Mouse (Mus musculus) common myeloid progenitor, adult 5-6 weeks (primary cell): ENCODE results near the gene Bag2. TPM values are rescaled to one million over a fixed set of nuclear protein-coding genes. Genes with fewer than 3 reads are reported as not detected.

Source experiments
- ATAC-seq: replicated peaks from 2 replicates; pipeline ENCODE4 v1.8.0; 2016; ENCODE audit warnings: low read depth, mild to moderate bottlenecking, moderate TSS enrichment, inconsistent platforms; ENCODE audit not compliant: poor library complexity, severe bottlenecking
- total RNA-seq: library from RNA; stranded (forward); fragments of 200-1000, 187-1606 nt; gene quantifications from 2 replicates; pipeline ENCODE4 v1.2.3, GENCODE M21; 2017

Gene Bag2
- total RNA-seq: 35.4 and 43.8 TPM in 2 replicates

DNA sequence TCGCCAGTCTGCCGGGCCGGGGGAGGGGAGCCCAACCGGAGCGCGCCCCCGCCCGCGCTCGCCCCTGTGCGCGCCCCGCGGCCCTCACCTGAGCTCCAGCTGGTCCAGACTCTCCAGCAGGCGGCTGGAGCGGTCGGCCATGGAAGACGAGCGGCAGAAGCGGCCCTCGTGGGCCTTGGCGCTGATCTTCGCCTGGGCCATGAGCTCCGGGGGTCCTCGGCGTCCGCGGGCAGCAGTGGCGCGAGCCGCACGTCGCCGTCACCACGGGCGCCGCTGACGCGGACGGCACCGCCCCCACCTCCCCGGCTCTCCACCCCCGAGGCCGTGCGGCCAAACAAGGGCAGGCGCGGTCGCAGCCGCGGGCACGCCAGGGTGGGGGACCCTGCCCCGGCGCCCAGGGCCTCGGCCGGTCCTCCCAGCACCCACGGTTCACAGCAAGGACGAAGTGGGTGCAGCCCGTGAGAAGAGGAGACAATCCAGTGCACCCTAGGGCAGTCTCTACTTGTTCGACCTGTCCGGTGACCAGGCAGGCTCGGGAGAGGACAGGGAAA, at the start of gene Bag2:
Bag2 (minus strand) TSS at position 305 of the 551 bp plus-strand sequence.
- ATAC-seq: peak; percentile 66

DNA sequence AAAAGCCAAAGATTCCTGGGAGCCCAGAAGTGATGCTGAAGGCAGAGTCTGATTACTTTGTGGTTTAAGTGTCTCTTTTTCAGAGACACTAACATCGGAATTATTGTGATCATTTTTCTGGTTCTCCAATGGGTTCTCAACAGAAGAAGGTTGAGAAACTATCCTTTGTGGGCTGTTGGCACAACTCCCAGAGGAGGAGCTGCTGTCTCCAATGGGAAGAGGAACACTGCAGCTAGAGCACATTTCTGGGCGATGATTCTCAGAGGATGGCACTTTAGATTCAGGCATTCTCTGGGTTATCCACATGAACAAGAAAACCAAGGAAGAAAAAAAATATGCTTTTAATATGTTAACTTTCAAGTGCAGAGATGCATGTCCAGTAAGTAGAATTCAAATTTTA, 45.7 kb upstream of the Bag2 start:
- no peak for ATAC-seq

DNA sequence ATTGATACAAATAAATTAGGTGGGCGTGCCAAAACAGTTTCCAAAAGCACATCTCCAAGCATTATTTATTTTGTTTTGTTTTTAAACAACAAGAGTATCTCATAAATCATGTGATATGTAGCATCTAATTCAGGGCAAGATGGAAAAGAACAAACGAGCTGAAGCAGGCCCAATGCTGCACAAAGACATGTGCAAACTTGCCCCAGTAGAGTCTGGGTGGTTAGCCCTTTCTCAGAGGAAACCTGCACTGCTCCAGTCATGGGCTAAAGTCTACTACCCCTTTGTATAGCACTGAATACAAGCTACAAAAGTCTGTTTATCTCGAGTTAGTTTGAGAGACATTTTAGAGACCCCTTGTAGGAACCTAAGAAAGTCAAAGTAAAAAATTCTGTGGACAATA, 42.0 kb upstream of the Bag2 start:
- ATAC-seq: no peak

DNA sequence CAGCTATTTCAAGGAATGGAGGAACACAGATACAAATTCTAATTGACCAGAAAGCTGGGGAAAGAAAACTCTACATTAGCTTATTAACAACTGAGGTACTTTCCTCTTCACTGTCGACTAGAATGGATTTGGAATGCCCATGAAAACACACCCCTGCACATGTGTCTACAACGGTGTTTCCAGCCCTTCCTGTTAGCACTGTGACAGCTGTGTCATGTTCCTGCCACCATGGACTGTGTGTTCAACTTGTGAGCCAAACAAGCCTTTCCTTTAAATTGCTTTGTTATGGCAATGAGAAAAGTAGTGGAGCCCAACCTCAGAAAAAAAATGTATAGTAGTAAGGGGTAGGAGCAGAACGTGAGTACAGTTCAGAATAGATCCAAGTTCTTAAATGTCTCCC, 30.9 kb upstream of the Bag2 start:
- ATAC-seq: no peak

DNA sequence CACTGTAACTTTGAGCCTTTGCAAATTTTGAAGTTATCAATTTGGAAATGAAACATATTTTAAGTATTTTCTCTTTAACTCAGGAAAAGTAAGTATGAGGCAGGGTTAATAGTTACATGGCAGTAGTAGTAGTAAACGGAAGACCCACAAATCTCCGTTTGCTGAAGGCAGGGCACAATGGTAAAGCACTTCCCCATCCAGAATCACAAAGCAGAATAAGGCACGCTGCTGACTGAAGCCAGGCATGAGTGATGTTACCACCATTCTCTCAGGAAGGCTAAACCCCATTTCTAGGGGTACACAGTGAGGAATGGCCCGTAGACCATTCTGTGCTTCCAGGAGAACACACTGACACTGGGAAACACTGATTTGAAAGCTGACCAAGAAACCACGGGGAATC, 30.5 kb upstream of the Bag2 start:
- peak; percentile 64 for ATAC-seq

DNA sequence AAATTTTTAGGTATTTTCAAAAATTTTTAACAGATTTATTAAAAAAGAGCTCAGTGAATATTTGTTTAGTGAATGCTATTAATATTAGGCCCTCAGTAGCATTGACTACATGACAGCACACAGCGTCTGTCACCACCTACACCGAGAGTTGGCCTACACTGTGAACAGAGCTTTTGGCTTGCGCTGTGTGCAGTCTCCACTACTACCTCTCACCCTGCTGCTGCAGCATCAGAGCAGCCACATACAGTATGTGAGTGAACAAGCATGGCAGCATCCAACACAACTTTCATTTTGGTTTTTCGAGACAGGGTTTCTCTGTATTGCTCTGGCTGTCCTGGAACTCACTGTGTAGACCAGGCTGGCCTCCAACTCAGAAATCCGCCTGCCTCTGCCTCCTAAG, 27.0 kb upstream of the Bag2 start:
- no peak for ATAC-seq

DNA sequence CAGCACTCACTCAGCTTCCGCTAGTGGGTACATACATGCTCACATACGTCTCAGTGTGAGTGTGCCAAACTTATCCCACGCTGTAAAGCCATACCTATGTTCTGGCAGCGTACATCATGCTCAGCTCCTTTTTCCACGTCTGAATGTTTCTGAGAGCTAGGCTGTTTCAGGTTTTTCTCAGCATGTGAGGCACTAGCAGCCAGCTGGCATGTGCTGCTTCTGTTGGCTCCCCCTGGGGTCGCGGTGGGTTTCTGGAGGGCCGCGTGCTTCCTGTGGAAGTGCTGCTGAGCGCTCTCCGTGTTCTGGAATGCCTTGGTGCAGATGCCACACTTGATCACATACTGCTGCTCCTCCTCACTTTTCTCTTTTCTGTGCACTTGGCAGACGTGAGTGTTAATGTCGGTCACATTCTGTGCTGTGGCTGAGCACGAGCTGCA, 18.6 kb upstream of the Bag2 start:
- ATAC-seq: no peak

DNA sequence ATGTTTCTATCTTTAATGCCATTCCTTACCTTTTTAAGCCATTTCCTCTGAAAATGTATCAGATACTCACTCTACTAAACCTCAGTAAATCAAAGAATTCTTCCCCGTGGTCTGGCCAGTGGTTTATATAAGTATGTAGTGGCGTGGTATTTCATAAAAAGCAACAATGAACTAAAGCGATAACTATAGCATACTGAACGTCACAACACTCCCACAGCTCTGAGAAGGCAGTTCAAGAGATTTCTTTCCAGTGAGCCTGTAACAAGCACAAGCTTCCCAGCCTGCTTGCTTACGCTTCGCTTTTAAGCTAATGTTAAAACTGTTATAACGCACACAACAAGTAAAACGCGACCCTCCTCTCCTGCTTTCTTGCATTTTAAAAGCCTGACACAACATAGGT, 14.5 kb upstream of the Bag2 start:
- no peak for ATAC-seq

DNA sequence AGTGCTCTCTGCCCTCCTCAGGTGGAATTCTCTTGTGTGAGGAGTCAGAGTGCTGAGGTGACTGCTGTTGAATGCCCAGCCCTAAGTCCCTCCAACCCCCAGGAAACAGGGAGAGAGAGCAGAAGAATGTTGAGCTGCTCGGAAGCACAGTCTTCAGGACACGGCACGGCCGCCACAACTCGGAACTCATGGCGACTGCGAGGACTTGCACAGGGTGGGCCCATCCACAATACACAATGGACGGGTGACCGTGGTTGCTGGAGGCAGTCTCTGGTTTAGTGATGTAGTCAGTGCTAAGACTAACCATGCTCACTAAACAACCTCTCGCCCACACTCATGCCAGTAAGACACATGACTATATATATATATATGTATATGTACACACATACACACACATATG, 14.0 kb upstream of the Bag2 start:
- no peak for ATAC-seq

DNA sequence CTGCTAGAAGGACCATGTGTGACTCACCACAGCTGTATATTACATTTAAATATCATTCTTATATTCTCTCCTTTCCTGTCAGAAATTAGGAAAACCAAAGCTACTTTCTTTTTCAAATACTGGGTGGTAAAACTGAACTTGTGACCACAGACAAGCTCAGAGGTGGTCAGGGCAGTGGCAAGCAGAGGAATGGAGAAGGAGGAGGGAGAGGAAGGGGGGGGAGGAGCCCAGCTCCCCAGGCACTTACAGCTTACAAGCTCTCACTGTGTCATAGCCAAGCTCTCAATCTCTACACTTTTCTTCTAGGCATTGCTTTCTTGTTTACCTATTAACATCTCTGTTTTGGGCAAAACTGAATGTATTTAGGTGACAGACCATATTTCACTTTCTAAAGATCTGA, 11.2 kb upstream of the Bag2 start:
- ATAC-seq: peak; percentile 90

DNA sequence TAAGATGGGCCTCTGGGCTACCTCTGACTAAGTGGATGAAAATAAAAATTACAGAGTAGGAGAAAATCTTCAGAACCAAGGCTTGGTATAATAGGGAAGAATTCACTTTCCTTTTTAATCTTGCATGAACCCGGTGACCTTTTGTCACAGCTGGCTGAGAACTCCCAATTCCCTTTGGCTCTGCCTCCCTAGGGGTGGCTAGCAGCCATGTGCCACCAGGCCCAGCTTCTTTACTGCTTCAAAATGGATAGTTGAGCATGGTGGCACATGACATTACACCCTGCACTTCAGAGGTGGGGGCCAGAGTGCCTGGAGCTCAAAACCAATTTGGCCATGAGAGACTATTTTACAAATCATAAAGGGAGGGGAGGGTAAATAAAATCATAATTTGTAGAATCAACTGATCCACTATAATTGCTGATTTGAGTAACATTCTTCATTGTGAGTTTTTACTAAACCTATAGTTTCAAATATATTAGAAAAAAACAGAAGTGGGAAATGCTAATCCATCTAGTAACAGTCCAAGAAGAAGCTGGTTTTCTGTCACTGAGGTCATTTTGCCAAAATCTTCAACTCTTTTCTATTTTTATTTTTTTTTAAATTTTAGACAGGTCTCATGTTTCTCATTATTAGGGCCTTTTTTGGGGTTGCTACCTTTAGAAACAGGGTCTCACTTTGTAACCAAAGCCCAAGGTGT, 10.6 kb upstream of the Bag2 start:
- no peak for ATAC-seq

DNA sequence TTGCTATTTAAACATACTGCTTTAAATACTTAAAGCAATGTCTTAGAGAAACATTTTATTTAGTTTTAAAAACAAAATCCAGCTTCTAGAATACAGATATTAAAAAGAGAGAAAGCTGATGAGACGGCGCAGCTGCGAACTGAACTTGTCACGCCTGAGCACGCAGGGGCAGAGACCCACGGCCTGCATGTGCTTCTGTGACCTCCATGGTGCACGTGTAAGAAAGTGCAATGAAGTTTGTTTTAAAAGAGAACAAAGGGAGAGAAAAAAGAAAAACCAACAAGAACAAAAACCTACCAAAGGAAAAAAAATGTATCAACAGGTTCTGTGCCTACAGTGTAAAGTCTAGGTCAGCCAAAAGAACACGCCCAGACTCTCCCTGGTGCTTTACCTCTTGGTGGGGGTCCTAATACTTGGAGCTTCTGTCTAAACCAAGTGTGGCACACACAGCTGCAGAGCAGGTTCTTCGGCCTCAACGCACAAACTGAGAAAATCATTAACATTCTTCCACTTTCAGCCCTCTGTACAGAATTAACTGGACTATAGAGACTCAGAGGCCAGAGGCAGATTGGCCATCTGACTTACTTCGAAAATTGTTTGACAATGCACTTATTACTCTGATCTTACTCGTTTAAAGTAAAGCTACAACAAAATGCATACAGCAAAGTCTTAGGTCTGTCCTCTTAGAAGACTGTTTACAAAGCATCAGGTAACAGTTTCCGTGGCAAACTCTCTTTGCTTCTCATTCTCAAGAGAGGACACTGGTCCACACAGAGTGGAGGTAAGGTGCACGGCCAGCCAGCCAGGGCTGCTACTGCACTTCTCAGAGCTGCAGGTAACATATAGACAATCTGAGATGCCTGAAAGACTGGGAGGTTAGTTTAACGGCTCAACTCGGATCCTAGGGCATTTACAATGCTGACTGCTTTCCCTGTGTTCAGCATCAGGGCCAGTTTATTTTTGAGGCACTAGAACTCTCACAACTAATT, 9.2 kb upstream of the Bag2 start:
- no peak for ATAC-seq

DNA sequence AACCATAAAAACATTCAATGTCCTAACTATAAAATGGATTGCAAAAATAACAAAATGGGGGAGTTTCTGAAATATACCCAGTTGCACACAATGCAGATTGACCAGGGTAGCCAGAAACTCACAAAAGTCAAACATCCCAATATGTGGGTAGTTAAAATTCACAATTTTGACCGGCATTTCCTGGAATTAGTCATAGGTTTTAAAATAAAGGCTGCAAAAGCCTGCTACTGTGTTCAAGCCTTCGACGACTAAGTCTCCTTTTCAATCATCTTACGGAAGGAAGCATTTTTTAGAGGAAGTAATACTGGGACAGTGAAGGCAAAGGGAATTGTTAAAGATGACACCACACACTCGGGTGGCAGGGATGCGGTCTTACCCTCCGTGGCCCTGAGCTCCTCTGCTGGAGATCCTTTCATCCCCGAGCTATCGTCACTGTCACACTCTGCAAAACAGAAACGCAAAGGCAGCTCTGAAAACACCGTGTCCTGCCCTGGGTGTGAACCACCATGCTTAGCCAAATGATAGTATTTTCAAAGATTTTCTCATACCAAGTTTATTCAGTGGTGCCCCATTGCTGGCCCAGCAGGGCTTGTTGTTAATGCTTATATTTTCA, 8.0 kb upstream of the Bag2 start:
- no peak for ATAC-seq

DNA sequence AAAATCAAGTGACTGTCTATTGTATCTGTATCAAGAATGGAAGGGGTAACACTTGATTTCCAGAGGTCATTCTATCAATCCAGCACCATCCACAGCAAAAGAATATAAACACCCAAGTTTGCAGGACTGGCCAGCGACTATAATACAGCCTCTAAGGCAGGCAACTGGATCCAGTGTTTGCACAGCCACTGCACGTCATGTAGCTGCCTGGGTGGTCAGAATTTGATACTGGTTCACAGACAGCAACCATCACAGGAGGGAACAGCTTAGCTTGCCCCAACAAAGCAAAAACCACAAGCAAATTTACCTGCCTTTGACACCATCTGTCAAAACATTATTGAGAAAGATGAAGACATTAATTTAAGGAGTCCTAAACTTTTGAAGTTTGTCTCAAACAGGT, 6.2 kb upstream of the Bag2 start:
- no peak for ATAC-seq

DNA sequence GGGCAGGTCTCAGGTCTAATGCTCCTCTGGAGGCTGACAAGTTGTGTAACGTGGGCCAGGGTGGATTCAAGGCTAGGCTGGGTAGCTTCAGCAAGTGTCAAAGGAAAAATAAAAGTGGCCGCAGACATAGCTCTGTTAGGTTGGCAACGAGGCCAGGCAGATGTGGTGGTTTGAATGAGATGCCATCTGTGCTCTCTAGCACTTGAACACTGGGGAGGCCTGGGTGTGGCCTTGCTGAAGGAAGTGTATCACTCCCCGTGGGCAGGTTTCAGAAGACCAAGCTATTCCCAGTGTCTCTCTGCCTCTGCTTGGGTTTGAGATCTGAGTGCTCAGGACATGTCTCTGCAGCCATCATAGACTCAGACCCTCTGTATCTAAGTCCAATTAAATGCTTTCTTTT, 893 bp upstream of the Bag2 start:
- ATAC-seq: peak; percentile 64

DNA sequence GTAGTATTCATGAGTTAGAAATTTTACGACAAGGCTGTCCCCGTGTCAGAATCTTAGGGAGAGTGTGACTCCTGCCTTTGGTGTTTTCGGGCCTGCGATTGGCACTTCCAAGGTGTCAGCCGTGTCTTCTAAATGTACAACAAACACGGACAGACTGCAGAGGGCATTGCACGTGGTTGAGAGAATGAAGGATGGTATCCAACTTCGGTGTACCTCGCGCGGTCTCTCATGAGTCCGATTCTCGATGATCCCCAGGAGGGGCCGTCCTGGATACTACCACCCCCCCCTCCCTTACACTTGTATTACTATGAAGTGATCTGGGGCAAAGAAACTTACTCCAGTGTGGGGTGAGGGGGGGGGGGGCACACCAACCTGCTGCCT, 572 bp downstream of the Bag2 start:
- ATAC-seq: 0 out of 2 replicates have a peak, but pooled peaks have one; percentile 10

DNA sequence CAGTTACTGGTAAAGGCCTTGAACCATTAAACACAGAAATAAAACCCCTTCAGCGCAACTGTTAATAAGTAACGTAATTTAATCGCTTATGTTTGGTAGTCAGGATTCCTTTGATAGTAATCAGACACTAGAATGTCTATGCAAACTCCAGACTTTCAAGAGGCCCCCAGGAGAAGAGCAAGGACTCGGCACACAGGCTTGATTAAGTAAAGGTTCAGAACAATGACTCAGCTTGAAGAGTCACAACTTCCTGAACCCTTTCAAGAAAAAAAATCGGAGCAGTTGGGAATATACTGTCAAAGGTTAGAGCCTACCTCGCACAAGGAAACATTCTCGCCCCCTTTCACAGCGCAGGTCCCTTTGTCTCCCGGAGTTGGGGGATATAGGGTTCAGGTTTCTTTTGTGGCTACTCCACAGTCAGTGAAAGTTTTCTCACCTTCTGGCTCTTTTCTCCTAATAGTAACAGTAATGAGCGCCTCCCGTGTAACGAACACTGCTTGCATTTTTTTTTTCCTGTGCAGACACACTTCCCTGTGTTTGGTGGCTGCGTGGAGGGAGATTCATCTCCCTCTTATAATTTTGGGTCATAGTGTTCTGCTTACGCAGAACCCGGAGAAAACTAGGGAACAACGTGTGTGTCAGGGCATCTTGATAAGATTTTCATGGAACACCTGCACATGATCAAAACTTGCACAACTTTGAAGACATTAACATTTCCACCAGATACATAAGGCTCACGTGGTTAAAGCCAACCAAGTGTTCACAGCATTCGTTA, 1.1 kb downstream of the Bag2 start:
- 0 out of 2 replicates have a peak, but pooled peaks have one; percentile 10 for ATAC-seq

DNA sequence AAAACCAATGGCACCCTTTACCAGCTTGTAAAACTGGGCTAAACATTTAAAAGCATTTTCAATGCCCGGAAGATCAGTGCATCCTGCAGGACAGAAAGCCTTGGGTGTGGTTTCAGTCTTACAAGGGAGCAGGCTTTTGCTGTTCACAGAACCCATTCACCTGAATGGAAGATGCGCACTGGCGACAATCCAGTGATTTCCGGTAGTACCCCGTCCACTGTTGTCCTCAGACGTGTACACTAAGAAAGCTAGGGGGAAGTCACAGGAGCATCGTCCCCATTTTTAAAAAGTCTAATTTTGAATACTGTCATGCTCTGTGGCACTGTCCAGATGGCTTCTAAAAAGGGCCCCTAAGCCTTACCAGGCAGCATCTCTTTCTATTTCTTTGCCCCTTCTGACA, 1.8 kb downstream of the Bag2 start:
- no peak for ATAC-seq

DNA sequence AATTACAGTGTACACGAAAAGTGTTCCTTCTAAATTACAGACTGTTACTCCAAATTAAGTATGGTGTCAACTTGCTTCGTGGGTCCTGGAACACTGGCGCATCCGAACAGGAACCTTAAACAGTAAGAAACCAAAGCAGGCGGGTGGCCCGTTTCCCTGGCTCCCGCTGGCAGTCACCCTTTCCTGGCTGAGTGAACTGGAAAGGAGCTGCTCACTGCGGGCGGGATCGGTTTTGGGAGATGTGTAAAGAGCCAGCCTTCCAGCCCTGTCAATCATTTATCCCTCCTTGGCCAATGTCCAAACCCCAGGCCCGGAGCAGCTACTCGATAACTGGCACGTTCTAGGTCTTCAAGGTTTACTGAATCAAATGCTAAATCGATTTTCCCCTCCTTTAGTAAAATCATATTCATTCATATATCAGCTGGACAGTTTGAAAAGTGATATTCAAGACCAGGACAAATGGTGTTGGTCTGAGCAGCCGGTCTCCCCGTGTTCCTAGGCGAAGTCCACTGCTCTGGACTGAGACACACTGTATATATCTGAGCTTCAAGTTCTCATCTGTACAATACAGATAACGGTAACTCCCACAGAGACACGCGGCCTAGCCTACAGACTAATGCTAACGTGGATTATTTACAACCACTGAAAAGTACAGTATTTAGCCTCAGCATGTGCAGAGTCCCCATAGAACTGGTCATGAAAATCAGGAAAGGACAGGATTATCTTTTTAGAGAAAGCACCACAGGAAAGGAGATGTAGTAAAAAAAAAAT, 2.4 kb downstream of the Bag2 start:
- no peak for ATAC-seq
